Mouse (Mus musculus) CH12.LX (cell line): ENCODE data around the gene Myl4. TPM values are rescaled to one million over a fixed set of nuclear protein-coding genes. Genes with fewer than 3 reads are reported as not detected.

Experiments
- DNase-seq: peaks from one replicate; pipeline ENCODE4 v3.0.0-alpha.2; 2013; ENCODE audit errors: extremely low read depth
- H3K27ac ChIP-seq: 2 replicates; pipeline ENCODE4 v1.5.1; 2012; ENCODE audit warnings: low read depth, mild to moderate bottlenecking, control low read depth, moderate library complexity; ENCODE audit not compliant: insufficient read depth
- H3K27me3 ChIP-seq: replicated peaks from 2 replicates; pipeline ENCODE3; 2012; ENCODE audit warnings: inconsistent platforms
- H3K36me3 ChIP-seq, 2 experiments: replicated peaks in 1 of 2; 2 replicates each; pipeline versions ENCODE3 to v1.6.1; 2012; ENCODE audit warnings: inconsistent platforms in 1 of 2, low read length in 1 of 2, mild to moderate bottlenecking in 1 of 2, mixed read lengths in 1 of 2, moderate library complexity in 1 of 2; ENCODE audit not compliant: control insufficient read depth in 1 of 2, insufficient read depth in 1 of 2
- H3K4me1 ChIP-seq, 2 experiments: 2 replicates each; pipeline ENCODE4 v1.6.1; 2012; ENCODE audit warnings: inconsistent platforms in 1 of 2, moderate library complexity in 1 of 2; ENCODE audit not compliant: insufficient read depth in 2 of 2, control insufficient read depth in 1 of 2
- H3K4me2 ChIP-seq: 2 replicates; pipeline ENCODE4 v1.6.1; 2012; ENCODE audit warnings: low read depth, mild to moderate bottlenecking, control low read depth; ENCODE audit not compliant: poor library complexity, insufficient read depth, severe bottlenecking
- H3K4me3 ChIP-seq, 3 experiments: fragments of 150-350 bp in 1 of 3; sonication (generic) in 1 of 3; replicated peaks in 1 of 3; 2 replicates each; pipeline versions ENCODE3 to v1.5.1; 2011 to 2012; ENCODE audit warnings: low read depth in 2 of 3, low read length in 2 of 3, mild to moderate bottlenecking in 2 of 3, moderate library complexity in 2 of 3, control low read depth in 1 of 3, improper control_type of control experiment in 1 of 3, inconsistent platforms in 1 of 3, mixed read lengths in 1 of 3; ENCODE audit not compliant: poor library complexity in 1 of 3
- H3K79me2 ChIP-seq: replicated peaks from 2 replicates; pipeline ENCODE4 v1.6.1; 2012; ENCODE audit warnings: mild to moderate bottlenecking, moderate library complexity; ENCODE audit not compliant: control insufficient read depth, poor library complexity, insufficient read depth, severe bottlenecking; ENCODE audit errors: extremely low read depth
- H3K9ac ChIP-seq: 2 replicates; pipeline ENCODE4 v1.6.1; 2012; ENCODE audit warnings: low read depth, mild to moderate bottlenecking, control low read depth, moderate library complexity; ENCODE audit not compliant: insufficient read depth
- H3K9me3 ChIP-seq: replicated peaks from 2 replicates; pipeline ENCODE3; 2012; ENCODE audit warnings: low read length, inconsistent platforms, mixed read lengths
- BHLHE40 ChIP-seq: IDR thresholded peaks from 2 replicates; pipeline ENCODE4 v1.6.1; 2011; ENCODE audit warnings: mild to moderate bottlenecking, low read depth, low read length, improper control_type of control experiment
- CHD1 ChIP-seq: IDR thresholded peaks from 2 replicates; pipeline ENCODE4 v1.6.1; 2012; ENCODE audit warnings: low read depth, low read length, improper control_type of control experiment, inconsistent platforms
- CTCF ChIP-seq, 2 experiments: IDR thresholded peaks in 1 of 2; conservative IDR thresholded peaks in 1 of 2; 2 replicates each; pipeline ENCODE4 v1.5.1; 2011 to 2012; ENCODE audit warnings: low read depth in 2 of 2, low read length in 2 of 2, improper control_type of control experiment in 1 of 2, inconsistent platforms in 1 of 2, mild to moderate bottlenecking in 1 of 2, moderate library complexity in 1 of 2
- ELF1 ChIP-seq: IDR thresholded peaks from 2 replicates; pipeline ENCODE4 v1.6.1; 2014; ENCODE audit warnings: low read depth, mild to moderate bottlenecking, inconsistent platforms, low read length, improper control_type of control experiment
- EP300 ChIP-seq: IDR thresholded peaks from 2 replicates; pipeline ENCODE4 v1.6.1; 2011; ENCODE audit warnings: low read length, improper control_type of control experiment
- ETS1 ChIP-seq: conservative IDR thresholded peaks from 2 replicates; pipeline ENCODE4 v1.6.1; 2012; ENCODE audit warnings: low read depth, mild to moderate bottlenecking, inconsistent platforms, low read length, improper control_type of control experiment, moderate library complexity
- HCFC1 ChIP-seq: IDR thresholded peaks from 2 replicates; pipeline ENCODE4 v1.6.1; 2012; ENCODE audit warnings: low read depth, mild to moderate bottlenecking, inconsistent platforms, low read length, improper control_type of control experiment
- JUN ChIP-seq: IDR thresholded peaks from 2 replicates; pipeline ENCODE4 v1.6.1; 2011; ENCODE audit warnings: low read depth, mild to moderate bottlenecking, low read length, improper control_type of control experiment, moderate library complexity; ENCODE audit not compliant: insufficient read depth
- MAFK ChIP-seq: IDR thresholded peaks from 2 replicates; pipeline ENCODE4 v1.6.1; 2011; ENCODE audit warnings: low read length, improper control_type of control experiment; ENCODE audit not compliant: insufficient replicate concordance
- MAX ChIP-seq: IDR thresholded peaks from 2 replicates; pipeline ENCODE4 v1.6.1; 2011; ENCODE audit warnings: low read length, improper control_type of control experiment
- NELFE ChIP-seq: IDR thresholded peaks from 2 replicates; pipeline ENCODE4 v1.6.1; 2011; ENCODE audit warnings: low read depth, low read length, improper control_type of control experiment
- NRF1 ChIP-seq: IDR thresholded peaks from 2 replicates; pipeline ENCODE4 v1.6.1; 2014; ENCODE audit warnings: low read depth, mild to moderate bottlenecking, inconsistent platforms, low read length, improper control_type of control experiment, moderate library complexity
- RCOR1 ChIP-seq: conservative IDR thresholded peaks from 2 replicates; pipeline ENCODE4 v1.6.1; 2012; ENCODE audit warnings: low read depth, mild to moderate bottlenecking, inconsistent platforms, low read length, improper control_type of control experiment
- SIN3A ChIP-seq: IDR thresholded peaks from 2 replicates; pipeline ENCODE4 v1.6.1; 2012; ENCODE audit warnings: low read length, improper control_type of control experiment, inconsistent platforms
- SMC3 ChIP-seq: IDR thresholded peaks from 2 replicates; pipeline ENCODE4 v1.6.1; 2011; ENCODE audit warnings: low read depth, low read length, improper control_type of control experiment
- TCF12 ChIP-seq: IDR thresholded peaks from 2 replicates; pipeline ENCODE4 v1.6.1; 2014; ENCODE audit warnings: low read depth, mild to moderate bottlenecking, inconsistent platforms, low read length, improper control_type of control experiment
- UBTF ChIP-seq: IDR thresholded peaks from 2 replicates; pipeline ENCODE4 v1.6.1; 2012; ENCODE audit warnings: low read depth, mild to moderate bottlenecking, inconsistent platforms, low read length, improper control_type of control experiment, moderate library complexity
- USF1 ChIP-seq: IDR thresholded peaks from 2 replicates; pipeline ENCODE4 v1.6.1; 2014; ENCODE audit warnings: low read depth, mild to moderate bottlenecking, inconsistent platforms, low read length, improper control_type of control experiment
- ZC3H11A ChIP-seq: IDR thresholded peaks from 2 replicates; pipeline ENCODE4 v1.6.1; 2012; ENCODE audit warnings: low read depth, mild to moderate bottlenecking, inconsistent platforms, low read length, improper control_type of control experiment
- ZKSCAN1 ChIP-seq: IDR thresholded peaks from 2 replicates; pipeline ENCODE4 v1.6.1; 2012; ENCODE audit warnings: low read depth, inconsistent platforms, low read length, improper control_type of control experiment, borderline replicate concordance
- ZMIZ1 ChIP-seq: IDR thresholded peaks from 2 replicates; pipeline ENCODE4 v1.6.1; 2012; ENCODE audit warnings: low read depth, mild to moderate bottlenecking, inconsistent platforms, low read length, improper control_type of control experiment
- ZNF384 ChIP-seq: IDR thresholded peaks from 2 replicates; pipeline ENCODE4 v1.6.1; 2012; ENCODE audit warnings: low read depth, low read length, improper control_type of control experiment, inconsistent platforms
- dilution Hi-C: fragments of 300-500 bp; cut with MboI; formaldehyde crosslinking; loops from 2 replicates; pipeline ENCODE4 v1.14.3; 2020; ENCODE audit warnings: low sequenced_read_pairs; ENCODE audit not compliant: extremely low pct_unique_long_range_greater_than_20kb, extremely low pct_ligation_motif_present
- in situ Hi-C: fragments of 300-500 bp; cut with MboI; formaldehyde crosslinking; loops from 3 replicates; pipeline ENCODE4 v1.14.3; 2019; ENCODE audit warnings: low sequenced_read_pairs, low pct_ligation_motif_present, low pct_unique_long_range_greater_than_20kb, mixed read lengths
- polyA plus RNA-seq: library from polyadenylated mRNA; unstranded; fragments of >175 nt; gene quantifications from 2 replicates; pipeline ENCODE4 v1.2.1, GENCODE M21; 2012; ENCODE audit warnings: low read depth; ENCODE audit not compliant: insufficient read length
- total RNA-seq, 2 experiments: library from RNA; depleted of rRNA; stranded (reverse); fragments of 300-350 nt in 1 of 2; fragments of >200 nt in 1 of 2; gene quantifications; 2 replicates each; pipeline ENCODE4 v1.2.3; 2012 to 2014

Gene Myl4
- total and polyA plus RNA-seq, 3 experiments, result 39.4 to 83.0 (median 55.9) TPM

DNA sequence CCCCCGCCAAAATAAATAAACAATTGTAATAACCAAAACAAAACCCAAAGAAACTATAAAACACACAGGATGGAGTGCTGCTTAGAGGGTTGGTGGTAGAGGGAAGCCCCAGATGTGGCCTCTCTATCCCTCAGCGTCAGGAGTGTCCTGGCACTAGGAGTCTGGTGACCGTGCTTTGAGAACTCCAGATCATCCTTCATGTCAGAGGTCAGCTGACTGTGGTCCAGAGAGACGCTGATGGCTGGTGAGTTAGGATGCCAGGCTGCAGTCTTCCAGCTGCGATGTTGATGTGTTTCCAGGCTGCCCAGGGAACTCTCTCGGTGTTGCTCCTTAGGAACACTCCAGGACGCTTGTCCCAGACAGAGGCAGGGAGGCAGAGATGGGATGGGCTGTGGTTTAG is 21.6 kb downstream of the Myl4 start:
- Histone ChIP-seq H3K36me3 (no peaks in the 10 kb centered on the region), H3K4me3 (no peak overlapping the region), H3K27me3 (no peaks in the 10 kb centered on the region), H3K9ac (no peak overlapping the region), H3K27ac (no peak overlapping the region), H3K4me1 (peaks cover 0 to 7% of the 10 kb centered on the region in 2 experiments; a peak in 2 of 4 replicates), H3K79me2 (no peaks in the 10 kb centered on the region), H3K4me2 (no peak overlapping the region), H3K9me3 (peaks cover 6% of the 10 kb centered on the region)
- dilution Hi-C loops (no loop called here), in situ Hi-C loops (no loop called here)
- no peak for TF ChIP-seq SIN3A
- no peak for TF ChIP-seq ZC3H11A
- DNase-seq, result no peak

DNA sequence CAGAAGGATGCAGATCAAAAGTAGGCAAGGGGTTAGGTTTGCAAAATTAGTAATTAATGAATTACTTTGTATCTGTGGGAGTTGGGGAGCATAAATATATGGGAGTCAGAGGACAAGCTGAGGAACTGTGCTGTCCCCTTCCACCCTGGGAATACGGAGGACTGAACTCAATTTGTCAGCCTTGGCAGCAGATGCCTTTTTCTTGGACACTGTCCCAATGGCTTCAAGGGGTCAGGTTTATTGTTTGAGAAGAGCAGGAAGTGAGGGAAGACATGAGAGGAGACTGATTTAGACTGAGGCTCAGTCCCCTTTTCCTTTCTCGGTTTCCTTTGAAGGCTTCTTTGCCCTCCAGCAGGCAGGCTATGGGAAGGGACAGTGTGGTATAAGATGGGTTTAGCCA is 22.1 kb downstream of the Myl4 start:
- in situ Hi-C loops, result no loop called here
- Histone ChIP-seq H3K79me2 (no peaks in the 10 kb centered on the region), H3K4me2 (no peak overlapping the region), H3K9me3 (peaks cover 6% of the 10 kb centered on the region), H3K4me1 (peaks cover 0 to 11% of the 10 kb centered on the region in 2 experiments; a peak in 2 of 4 replicates), H3K36me3 (no peaks in the 10 kb centered on the region), H3K27me3 (no peaks in the 10 kb centered on the region), H3K27ac (no peak overlapping the region), H3K4me3 (no peak overlapping the region), H3K9ac (no peak overlapping the region)
- TF ChIP-seq ZNF384 (no peak), MAFK (no peak), EP300 (no peak), ETS1 (no peak), BHLHE40 (no peak), ZMIZ1 (no peak), CHD1 (no peak), ZC3H11A (no peak), HCFC1 (no peak), ZKSCAN1 (no peak)
- dilution Hi-C loops, result no loop called here
- no peak for DNase-seq

DNA sequence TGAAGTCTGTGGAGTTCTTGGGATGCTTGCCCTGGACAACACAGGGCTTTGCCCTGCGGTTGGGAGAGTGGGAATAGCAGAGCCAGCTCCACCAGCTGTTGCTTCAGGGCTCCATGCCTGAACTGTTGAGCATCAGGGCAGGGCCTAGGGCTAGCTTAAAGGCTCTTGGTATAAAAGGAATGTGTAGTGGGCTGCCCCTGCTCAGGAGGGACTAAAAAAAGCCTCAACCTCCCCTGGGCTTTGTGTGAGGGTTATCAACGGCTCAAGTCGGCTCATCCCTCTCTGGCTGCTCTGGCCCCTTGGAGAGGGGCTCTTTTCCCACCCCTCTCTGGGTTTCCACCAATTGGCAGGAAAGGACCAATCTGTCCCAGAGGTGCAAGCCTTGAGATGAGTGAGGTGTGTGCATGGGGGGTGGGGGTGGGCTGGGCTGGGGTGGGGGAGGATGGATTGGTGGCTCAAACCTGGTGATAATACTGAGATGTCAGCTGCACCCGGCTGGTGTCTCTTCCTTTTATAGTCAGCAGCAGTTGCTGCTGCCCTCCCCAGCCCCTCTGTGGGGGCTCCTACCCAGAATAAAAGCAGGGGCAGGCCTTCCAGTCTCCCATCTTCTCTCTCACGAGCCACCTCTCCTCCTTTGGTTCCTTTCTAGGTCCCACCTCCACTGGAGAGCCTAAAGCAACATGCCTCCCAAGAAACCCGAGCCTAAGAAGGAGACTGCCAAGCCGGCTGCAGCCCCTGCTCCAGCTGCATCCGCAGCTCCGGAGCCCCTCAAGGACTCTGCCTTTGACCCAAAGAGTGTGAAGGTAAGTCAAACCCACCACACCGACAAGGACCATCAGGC is 26.5 kb downstream of the Myl4 start:
- Histone ChIP-seq H3K79me2 (no peaks in the 10 kb centered on the region), H3K27me3 (no peaks in the 10 kb centered on the region), H3K27ac (no peak overlapping the region), H3K4me1 (peaks cover 0 to 34% of the 10 kb centered on the region in 2 experiments; a peak in 2 of 4 replicates), H3K4me2 (no peak overlapping the region), H3K36me3 (no peaks in the 10 kb centered on the region), H3K9me3 (no peaks in the 10 kb centered on the region), H3K9ac (no peak overlapping the region), H3K4me3 (peak overlapping the region in 1 of 3 experiments; percentile 12)
- TF ChIP-seq NRF1, result no peak
- no peak for TF ChIP-seq NELFE
- no peak for TF ChIP-seq SMC3
- no peak for TF ChIP-seq USF1
- no peak for TF ChIP-seq ZC3H11A
- TF ChIP-seq MAX, result no peak
- TF ChIP-seq ZKSCAN1, result no peak
- TF ChIP-seq UBTF, result no peak
- TF ChIP-seq CTCF (conservative IDR thresholded peaks at IDR 0.05 in 1 of 2, IDR thresholded peaks at IDR 0.05 in 1 of 2; ENCODE audit: low read depth in 2 of 2, low read length in 2 of 2), result no peak
- TF ChIP-seq JUN, result no peak
- no peak for TF ChIP-seq TCF12
- no peak for TF ChIP-seq RCOR1
- no peak for TF ChIP-seq ELF1
- no peak for DNase-seq
- in situ Hi-C loops (loop anchor here (25.0 kb wide), 1 partner anchor 460 kb away; no protein-coding TSS in a partner anchor), dilution Hi-C loops (no loop called here)
